Mouse (Mus musculus): ENCODE data around the gene Vps35l.
A peak's percentile ranks its signal among the peaks of the same experiment; 100 is the strongest.

Vps35l gene

GRCm38 (mm10) chr7:118778561-118778960, 38.5 kb downstream of the Vps35l start:
- DNase-seq: no peak

GRCm38 (mm10) chr7:118783305-118784001, 43.4 kb downstream of the Vps35l start:
- no peak for DNase-seq

DNA sequence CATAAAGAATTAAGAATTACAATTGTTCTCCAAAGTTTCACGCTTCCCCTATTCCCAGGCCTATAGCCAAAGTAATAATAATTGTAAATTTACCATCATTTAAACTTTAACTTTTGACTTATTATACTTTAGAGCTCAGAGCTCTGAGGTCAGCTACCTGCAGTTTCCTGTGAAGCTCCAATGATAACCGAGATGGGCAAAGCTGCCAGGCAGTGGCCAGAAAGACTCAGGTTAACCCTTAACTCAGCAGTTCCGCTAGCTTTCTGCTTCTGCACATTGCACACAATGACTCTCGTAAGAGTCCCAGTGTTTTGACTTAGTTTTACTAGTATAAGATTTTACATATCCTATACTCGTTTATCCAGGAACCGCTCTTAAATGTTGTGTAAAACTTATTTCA, 46.1 kb downstream of the Vps35l start:
- no peak for DNase-seq

DNA sequence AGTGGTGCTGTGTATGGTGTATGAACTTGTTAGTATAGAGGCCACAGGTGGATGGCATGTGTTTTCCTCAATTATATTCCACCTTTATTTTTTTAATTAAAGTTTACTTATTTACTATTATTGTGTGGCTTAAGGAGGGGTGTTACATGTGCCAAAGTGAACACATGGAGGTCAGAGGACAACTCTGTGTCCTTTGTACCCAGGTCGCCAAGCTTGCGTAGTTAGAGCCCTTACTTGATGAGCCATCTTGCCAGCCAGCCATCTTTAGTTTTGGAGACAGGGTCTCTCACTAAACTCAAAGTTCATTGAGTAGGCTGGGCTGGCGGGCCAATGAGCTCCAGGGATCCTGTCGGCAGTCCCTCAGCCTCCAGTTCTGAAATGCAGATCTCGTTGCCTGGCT, 47.3 kb downstream of the Vps35l start:
- no peak for DNase-seq

GRCm38 (mm10) chr7:118788481-118788880, 48.5 kb downstream of the Vps35l start:
- DNase-seq: no peak

GRCm38 (mm10) chr7:118790292-118790691, 50.3 kb downstream of the Vps35l start:
- no peak for DNase-seq

DNA sequence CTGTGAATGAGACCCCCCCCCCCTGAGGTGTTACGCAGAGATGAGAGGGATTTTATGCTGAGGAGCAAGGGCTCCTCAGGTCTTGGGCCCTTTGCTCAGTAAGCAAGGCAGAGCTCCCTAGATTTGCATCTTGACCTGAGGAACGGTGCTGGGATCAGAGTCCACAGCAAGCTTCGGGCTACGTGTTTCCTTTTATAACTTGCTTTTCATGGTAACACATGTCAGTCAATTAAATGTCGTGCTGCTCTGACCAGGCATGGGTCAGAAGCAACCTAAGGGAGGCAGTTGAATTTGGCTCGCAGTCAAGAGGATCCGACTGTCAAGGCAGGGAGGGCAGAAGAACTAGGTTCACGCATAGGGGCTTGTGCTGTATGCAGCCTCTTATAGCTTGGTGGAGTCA, 53.9 kb downstream of the Vps35l start:
- DNase-seq: peak; percentile 13

GRCm38 (mm10) chr7:118795779-118796178, 55.8 kb downstream of the Vps35l start:
- no peak for DNase-seq

DNA sequence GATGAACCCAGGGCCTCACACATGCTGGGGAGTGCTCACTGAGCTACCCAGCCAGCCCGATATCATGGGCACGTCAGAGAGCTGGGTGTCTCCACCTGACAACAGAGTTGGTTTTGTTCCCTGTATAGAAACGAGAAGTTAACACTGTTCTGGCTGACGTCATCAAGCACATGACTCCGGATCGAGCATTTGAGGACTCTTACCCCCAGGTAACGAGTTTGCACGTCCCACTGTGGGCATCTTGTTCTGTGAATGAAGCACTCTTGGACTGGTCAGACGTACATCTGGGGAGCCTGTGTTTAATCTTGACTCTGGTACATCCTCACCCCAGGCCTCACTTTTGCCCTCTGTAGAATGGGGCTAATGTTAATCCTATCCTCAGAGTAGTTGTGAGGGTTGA, 56.8 kb downstream of the Vps35l start:
- DNase-seq: no peak

DNA sequence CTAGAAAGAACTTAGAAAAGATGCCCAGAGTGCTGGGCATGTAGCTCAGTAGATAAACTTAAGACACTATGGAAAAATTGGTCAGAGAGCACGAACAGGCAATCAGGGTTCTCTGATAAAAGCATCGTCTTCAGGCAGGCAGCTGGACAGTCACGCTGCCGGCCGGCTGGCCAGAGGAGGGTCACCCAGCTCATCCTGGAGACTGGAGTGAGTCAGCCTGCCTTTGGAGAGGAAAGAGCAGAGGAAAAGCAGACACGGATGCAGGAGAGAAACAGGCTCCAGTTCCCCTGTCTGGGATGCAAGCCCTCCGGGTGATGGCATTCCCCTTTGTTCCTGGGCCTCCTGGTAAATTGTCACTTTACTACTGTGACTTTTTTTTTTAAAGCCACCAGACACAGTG, 57.6 kb downstream of the Vps35l start:
- DNase-seq: no peak

DNA sequence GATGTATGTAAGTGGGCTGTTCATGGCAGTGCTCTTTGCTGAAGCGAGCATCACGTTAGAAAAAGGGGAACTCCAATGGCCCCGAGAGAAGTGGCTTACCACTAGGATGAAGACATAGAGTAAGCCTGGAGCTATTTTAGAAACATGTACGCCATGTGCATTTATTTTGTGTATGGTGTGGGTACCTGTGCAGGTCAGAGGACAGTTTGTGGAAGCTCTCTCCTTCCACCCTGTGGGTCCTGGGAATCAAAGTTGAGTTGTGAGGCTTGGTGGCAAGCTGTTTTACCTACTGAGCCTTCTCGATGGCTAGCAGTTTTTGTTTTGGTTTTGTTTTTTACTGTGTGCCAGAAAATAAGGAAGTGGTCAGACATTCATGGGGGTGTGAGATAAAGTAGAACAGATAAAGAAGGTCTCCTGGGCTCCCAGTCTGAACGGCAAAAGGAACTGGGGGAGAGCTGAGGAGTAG, 58.1 kb downstream of the Vps35l start:
- no peak for DNase-seq

- DNase-seq: no peak
These were observed 60.2 kb downstream of the Vps35l start for GRCm38 (mm10) chr7:118800112-118800734.

GRCm38 (mm10) chr7:118801791-118802190, 61.8 kb downstream of the Vps35l start:
- DNase-seq: peak; percentile 58

- DNase-seq: no peak
These were observed 63.4 kb downstream of the Vps35l start for GRCm38 (mm10) chr7:118803425-118803824.

DNA sequence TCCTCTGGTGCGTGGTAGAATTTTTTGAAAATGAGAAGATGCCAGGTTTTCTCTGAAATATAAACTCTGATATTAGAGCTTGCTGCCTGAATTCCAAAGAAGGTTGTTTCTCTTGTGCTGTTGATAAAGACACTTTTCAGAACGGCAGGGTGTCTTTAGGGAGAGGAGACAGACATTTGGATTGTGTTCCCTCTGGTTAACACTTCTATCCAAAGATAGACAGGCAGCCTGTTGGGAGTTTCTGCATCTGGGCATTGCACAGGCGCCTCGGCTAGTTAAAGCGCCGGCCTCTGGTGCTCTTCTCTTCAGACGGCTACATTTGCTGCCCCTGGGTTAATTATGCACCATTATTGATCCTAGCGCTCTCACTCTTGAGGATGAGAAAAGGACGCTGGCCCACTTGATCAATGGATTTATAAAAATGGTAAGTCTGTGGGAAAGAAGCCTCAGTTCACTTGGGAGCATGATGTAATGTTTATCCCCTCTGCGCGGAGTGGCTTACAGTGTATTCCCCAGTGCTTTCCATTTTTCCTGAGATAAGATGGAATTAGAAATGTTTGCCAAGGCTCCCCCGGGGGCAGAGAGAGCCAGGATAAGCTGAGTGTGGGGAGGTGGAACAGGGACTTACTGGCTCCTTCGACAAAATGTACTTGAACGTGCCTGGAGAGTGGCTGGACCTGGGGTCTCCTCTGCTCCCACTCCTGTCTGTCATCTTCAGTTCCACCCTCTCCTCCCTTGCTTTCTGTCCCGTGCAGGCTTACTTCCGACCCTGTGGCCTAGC, 66.8 kb downstream of the Vps35l start:
- no peak for DNase-seq

DNA sequence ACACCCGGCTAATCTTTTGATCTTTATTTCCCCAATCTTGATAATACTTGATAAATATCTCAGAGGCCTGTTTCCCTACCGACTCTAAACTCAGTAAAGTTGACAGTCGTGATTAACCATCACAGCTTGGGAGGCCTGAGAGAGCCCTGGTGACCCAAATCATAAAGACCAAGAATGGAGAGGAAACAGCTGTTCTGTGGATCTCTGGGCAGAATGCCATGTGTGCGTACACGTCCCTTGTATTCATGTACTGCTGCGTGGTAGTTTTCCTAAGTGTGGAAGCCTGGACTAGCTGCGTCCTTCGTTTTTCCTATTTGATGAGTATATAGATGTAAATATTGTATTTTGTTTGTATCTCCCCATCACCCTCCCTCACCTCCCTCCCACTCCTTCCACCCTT, 67.9 kb downstream of the Vps35l start:
- DNase-seq: peak; percentile 84

GRCm38 (mm10) chr7:118811407-118812106, 71.5 kb downstream of the Vps35l start:
- no peak for DNase-seq

DNA sequence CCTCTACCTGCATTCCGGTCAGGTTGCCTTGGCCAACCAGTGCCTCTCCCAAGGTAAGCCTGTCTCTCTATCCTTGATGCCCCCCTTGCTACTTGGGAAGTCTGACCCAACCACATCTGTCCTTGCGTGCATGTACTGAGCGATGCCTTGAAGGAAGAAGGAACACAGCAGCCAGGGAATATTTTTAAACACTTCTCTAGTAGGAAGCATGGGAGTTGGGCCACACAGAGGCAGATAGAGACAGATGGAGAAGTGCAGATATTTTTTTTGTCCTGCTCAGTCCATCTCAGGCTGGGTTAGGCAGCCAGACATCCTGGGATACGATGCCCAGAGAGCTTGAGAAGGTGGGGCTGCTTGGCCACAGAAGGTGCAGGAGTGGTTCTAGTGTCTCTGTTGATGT, 73.6 kb downstream of the Vps35l start:
- DNase-seq: no peak

GRCm38 (mm10) chr7:118816275-118816674, 76.2 kb downstream of the Vps35l start:
- DNase-seq: no peak

- no peak for DNase-seq
These were observed 77.7 kb downstream of the Vps35l start for GRCm38 (mm10) chr7:118817741-118818140.

DNA sequence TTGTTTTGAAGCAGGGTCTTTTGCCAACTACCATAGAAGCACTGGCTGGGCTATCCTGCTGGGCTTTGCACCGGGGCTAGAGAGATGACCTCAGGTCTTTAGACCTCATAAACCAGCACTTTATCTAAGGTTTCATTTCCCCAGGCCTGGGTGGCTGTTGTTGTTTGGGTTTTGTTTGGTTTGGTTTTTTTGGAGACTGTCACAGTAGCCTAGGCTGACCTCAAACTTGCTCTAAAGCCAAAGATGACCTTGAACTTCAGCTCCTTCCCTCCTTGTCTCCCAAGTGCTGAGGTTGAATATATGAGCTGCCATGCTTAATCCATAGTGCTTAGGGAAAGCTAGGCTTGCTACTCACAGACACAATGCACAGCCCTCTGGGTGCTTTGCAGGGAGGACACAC, 79.6 kb downstream of the Vps35l start:
- DNase-seq: no peak

- DNase-seq: no peak
These were observed 81.3 kb downstream of the Vps35l start for GRCm38 (mm10) chr7:118821356-118821755.

- no peak for DNase-seq
These were observed 82.0 kb downstream of the Vps35l start for GRCm38 (mm10) chr7:118821887-118822556.

Data from kidney, postnatal 10 days (tissue).